Mouse (Mus musculus): Measurements from ENCODE around the gene Tacc2. TPM values are rescaled to one million over a fixed set of nuclear protein-coding genes. Genes with fewer than 3 reads are reported as not detected.

Gene Tacc2
- total RNA-seq, 2 experiments from 2014 or later = 0.30 to 5.0 TPM

DNA sequence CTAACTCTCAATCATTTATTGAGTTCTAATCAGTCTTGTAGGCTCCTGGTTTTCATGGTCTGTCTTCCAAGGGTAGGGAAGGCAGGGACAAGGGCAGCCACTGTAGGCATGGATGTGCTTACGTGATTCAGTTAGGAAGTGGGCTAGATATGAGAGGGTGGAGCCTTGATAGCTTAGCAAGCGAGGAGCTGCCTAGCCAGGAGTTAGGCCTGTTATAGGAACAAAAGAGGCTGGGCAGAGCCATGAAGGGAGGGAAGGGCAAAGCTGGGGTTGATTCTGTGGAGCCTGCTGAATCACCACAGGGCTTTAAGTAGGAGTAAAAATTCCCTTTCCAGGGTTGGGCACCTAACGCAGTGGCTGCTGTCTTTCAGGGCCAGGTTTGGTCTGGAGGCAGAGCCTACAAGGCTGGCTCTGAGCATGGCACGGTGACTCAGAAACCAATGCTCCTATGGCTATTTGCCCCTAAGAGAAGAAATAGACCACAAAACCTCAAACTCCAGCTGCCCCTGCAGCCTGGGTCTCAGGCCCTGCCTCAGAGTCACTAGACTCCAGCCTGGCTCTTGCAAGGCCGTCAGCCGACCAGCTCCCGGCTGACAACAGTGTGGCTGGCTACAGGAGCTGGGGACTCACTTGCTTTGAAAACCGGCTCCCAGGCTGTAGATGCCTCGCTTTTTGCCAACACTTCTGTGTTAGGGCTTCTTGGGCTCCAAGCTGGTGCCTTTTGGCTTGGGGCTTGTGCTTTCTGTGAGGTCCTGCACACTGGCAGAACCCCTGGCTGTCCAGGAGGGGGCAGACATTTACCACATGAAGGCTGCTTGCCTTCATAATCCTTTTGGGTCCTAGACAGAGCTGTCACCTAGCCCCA, 96.2 kb downstream of the Tacc2 start:
- ATAC-seq (replicated peaks; ENCODE audit: low FRiP score, poor library complexity, severe bottlenecking) = no peak

DNA sequence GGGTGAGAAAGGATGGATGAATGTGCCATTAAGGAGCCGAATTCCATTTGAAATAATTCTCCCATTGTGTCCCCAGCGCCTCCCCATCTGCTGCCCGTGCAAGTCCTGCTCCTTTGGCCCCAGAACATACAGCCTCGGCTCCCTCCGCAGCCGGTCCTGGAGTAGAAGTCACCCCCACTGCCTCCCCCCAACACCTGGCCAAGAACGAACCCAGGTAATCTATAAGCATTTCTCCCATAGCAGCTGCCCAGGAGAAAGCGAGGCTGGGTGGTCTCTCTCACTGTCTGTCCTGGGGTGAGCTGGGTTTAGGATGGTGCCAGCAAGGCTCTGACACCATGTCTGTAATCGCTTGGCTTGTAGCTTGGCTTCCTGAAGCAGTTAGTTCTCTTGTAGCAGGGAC, 97.3 kb downstream of the Tacc2 start:
- no peak for ATAC-seq (replicated peaks; ENCODE audit: low FRiP score, poor library complexity, severe bottlenecking)

DNA sequence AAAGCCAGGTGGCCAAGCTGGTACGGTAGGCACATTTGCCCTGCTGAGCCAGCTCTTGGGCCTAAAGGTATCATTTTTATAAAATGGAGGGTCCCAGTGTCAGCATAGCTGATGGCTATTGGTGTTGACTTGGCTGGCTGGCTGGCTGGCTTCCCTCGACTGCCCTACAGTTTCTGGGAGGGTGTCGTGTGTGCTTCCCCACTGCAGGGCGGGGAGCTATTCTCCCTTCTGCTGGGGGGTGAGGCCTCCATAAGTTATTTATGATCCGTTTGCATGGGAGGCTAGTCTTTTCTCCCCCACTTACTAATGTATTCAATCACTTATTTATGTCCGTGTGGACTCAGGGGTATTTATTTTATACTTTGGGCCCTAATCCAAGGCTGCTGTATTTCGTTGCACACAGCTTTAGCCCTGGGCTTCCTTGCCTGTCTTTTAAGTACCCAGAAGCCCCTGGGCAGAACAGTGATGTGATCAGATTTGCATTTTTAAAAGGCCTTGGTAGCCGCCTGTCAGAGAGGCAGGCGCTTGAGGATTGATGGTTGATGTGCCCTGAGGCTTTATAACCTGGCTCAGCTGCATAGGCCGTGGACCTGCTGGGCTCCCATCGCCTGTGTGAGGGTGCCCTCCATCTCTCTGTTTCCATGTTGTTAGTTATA, 99.8 kb downstream of the Tacc2 start:
- ATAC-seq (replicated peaks; ENCODE audit: low FRiP score, poor library complexity, severe bottlenecking) = no peak

DNA sequence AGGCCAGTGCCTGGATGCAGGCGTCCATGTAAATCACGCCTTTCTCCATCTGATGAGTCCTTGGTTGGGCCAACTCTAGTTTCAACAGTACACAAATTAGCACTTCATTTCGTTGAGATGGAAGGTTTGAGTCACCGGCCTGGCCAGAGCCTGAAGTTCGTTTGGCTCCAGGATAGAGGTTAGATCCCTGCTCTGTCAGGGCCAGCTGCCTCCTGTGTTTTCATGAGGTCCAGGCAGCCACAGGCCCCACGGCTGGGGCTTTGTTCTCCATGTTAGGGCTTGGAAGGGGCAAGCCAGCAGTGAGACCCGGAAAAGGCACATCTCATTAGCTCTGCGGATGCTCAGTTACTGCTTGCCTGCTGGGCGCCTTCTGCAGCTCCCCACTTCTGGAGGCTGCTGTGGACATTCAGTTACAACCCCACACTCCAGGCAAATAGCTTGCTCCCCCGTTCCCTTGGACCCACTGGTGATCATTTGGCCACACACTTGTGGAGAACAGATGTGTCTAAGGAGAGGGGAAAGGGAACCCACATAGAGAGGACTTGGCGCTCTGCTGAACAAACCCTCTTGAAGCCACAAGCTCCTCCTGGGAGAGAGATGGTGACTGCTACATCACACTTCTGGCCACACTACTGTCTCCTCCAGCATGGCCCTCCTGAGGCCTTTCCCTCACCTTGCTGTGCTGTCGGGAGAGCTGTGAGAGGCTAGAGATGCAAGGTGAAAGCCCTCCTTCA, 100.5 kb downstream of the Tacc2 start:
- ATAC-seq (replicated peaks; ENCODE audit: low FRiP score, poor library complexity, severe bottlenecking) = no peak

DNA sequence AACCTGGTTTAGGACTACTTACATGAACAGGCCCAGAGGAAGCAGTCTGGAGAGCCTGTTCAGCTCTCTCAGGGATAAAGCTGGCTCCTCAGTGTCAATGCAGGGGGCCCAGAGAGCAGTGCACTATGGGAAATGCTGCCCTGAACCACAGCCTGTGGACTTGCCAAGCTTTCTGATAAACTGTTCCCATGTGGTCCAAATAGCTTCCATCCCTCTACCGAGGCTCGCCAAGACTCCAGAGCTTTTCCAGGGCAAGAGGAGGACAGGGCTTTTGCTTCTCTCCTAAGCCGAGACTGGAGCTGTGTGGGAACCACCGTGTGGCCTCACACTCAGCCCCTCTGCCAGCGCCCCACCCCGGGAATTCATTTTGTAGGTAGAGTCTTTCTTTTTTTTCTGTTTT, 101.2 kb downstream of the Tacc2 start:
- no peak for ATAC-seq (replicated peaks; ENCODE audit: low FRiP score, poor library complexity, severe bottlenecking)

DNA sequence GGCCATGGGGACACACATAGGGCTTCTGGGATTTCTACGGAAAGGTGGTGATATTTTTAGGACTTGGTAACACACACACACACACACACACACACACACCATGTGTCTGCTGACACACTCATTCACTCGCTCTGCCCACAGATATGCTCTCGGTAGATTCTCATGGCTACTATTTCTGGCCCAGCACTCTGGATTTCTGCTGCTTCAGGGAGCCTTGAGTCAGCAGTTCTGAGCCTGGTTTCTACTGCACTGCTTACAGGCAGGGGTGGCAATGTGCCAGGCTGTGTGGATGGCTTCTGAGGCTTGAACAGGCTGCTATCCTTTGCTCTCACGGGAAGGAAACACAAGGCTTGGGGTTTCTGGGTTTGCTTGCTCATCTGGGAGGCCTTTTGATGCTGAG, 104.6 kb downstream of the Tacc2 start:
- no peak for ATAC-seq (replicated peaks; ENCODE audit: low FRiP score, poor library complexity, severe bottlenecking)

DNA sequence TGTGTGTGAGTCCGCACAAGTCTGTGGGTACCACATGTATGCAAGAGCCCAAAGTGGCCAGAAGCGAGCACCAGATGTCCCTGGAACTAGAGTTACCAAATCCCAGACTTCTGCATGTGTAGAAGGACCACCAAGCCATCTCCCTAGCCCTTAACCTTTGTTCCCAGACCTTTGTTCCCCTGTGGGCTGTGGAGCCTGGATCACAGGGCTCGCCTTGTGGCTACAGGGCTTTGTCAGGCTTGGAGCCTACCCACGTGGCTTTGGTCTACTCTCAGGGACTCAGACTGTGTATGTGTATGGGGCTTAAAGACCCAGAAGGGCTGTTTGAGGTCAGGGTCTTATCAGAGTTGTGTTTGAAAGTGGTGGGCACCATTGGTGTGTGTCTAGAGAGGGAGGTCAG, 111.4 kb downstream of the Tacc2 start:
- ATAC-seq (replicated peaks; ENCODE audit: low FRiP score, poor library complexity, severe bottlenecking) = no peak

DNA sequence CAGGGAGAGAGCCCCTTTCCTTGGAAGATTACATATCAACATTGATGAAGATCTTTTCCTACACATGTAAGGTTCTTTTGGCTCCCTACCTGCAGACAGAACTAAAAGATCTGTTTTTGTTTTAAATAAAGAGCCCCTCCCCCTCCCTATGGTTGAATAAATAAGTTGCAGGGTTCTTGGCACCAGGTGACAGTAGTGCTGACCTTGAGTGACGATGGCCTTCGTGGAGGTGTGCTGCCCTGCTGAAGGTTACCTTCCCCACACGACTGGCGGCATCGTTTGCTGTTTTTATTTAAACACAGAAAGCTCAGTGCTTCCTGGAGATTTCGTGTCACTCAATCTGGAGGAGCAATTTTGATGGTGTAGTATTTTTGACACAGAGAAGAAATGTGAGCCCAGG, 113.6 kb downstream of the Tacc2 start:
- no peak for ATAC-seq (replicated peaks; ENCODE audit: low FRiP score, poor library complexity, severe bottlenecking)

DNA sequence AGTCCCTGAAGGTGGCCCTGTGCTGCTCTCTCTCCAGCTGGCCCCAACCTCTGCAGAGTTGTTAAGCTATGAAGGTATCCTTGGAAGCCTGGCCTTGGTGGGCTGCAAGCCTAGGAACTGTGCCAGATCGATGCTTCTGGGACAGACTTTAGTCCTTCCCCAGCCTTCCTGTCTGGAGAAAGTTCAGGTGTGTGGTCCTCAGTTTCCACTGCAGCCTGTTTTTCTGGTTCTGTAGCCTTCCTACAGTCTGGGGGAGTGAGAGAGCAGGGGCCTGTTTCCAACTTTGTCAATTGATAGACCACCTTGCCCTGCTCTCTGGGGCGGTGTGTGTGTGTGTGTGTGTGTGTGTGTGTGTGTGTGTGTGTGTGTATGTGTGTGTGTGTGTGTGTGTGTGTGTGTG, 114.7 kb downstream of the Tacc2 start:
- no peak for ATAC-seq (replicated peaks; ENCODE audit: low FRiP score, poor library complexity, severe bottlenecking)

DNA sequence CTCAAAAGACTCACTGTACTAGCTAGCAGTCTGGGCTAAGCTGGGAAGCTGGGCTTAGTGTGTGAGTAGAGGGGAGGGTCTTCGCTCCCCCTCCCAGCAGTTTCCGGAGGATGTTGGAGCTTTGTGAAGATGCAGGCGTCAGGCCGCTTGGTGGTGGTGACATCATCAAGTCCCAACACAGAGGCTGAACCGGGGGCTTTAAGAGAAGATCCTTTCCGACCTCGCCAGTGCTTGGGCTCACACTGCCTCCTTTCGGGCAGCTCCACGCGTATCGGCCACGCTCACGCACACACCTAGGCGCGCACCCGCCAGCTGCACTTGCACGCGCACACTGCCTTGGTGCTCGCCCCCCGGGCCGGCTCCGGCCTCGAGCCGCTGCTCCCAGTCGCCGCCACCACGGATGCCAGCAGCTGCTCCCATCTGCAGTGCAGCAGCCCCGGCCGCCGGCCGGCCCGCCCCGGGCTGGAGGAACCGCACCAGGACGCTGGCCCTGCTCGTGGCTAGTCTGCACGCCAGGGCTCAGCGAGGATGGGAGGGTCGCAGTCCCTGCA, 115.2 kb downstream of the Tacc2 start:
- no peak for ATAC-seq (replicated peaks; ENCODE audit: low FRiP score, poor library complexity, severe bottlenecking)

DNA sequence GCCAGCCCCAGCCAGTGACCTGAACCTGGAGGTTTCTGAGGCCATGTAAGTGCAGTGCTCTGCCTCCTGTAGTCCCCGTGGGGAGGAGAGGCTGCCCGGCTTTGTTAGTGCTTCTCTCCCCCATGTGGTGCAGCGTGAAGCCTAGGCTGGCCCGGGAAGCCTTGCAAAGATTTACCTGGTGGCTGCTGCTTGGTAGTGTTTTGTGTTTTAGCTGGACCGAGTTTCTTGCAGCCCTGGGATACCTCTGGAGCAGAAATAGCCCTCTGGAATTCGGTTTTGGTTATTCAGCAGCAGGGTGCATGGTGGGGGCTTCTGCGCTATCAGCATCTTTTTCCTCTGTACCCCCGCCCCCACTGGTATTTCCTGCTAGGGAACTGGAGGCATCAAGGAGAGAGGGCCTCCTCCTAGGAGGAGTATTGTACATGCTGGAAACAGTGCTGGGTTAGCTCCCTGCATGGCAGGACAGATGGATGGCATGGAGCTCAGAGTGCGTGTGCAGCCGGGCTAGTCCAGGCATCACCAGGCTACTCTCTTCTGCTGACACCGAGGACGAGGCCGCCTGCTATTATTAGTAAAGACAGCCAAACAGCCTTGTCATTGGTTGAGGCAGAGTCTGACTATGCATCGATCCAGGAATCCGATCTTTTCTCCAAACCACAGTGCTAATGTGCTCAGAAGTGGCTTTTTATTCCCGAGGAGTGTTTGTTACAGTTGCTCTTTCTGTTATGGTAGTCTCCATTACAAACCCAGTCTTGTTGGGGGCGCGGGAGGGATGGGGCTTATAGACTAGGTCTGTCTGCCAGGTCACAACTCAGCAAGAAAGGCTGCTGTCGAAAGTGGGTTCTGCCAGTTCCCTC, 115.9 kb downstream of the Tacc2 start:
- ATAC-seq (replicated peaks; ENCODE audit: low FRiP score, poor library complexity, severe bottlenecking) = no peak

DNA sequence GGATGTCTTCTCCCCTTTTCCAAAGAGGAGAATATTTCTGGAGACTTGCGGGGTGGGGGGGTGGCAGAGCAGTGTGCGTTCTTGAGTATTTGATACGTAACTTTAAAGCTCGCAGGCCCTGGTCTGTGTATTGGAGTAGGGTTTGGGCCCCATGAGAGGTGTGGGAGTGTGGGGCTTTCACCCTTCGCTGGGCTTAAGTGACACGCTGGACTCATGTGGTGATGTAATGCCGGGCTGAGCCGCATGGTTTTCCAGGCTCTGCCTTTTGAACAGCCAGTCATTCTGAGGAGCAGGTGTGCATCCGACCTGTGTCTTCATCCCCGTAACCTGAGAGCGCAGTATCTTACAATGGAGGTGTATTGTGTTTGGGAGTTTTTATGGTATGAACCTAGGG, 116.6 kb downstream of the Tacc2 start:
- no peak for ATAC-seq (replicated peaks; ENCODE audit: low FRiP score, poor library complexity, severe bottlenecking)

DNA sequence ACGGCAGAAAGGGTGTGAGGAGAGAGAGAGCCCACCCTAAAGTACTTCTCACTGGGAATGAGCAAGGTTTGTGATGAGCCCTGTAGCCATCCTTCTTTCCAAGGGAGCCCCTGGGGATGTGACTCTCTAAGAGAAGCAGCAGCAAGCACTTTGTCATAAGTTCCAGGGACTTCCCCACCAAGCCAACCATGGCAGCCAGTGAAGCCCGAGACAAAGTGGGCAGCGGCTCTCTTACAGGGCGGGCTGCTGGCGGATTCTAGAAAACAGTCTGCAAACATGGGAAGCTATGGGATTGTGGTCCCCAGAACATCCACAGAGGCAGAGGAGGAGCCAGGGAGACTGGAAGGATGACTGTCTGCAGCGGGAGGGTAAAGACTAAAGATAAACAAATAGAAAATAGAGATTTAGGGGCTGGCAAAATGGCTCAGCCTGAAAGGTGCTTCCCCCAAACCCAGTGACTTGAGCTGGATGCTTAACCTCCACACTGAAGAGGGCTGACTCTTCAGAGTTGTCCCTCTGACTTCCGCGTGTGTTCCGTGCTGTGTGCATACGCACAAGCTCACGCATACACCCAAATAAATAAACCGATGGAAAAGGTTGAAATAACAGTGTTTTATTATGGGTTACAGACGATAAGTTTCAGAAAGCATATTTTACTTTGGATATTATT, 118.6 kb downstream of the Tacc2 start:
- ATAC-seq (replicated peaks; ENCODE audit: low FRiP score, poor library complexity, severe bottlenecking) = no peak

DNA sequence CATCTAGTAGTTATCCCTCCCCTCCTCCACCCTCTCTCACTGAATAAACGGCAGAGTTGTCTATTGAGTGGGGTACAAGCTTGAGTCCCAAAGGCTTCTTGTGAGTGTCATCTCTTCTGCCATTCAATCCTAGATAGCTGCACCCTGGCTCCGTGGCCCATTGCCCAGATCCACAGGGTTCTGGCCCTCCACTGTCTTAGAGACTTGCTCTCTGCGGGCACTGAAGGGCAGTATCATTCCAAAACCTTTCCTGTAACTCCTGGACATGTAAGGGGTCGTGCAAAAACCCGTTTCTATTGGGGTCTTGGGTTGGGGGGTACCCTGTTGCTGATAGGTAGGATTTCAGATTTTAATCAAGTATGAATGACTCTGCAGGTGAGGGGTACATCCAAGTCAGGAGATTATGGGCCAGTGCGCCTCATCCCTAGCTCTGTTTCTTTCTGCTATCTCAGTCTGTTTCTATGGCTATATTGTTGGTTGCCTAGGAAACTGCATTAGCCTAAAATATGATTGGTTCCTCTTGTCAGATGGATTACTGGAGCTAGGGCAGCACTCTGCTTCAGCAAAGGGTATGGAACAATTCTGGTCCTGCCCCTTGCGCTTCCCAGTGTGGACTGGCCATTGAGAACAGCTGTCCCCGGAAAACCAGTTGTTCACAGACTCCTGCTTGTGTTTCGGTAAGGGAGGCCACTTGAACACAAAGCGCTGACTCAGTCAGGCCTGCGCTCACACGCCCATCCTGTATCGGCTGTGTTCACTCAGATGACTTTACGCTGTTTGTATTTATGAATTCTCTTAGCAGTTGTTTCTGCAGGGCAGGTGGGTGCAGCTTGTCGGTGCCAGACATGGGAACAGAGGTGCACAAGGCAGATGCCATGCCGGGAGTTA, 119.4 kb downstream of the Tacc2 start:
- ATAC-seq (replicated peaks; ENCODE audit: low FRiP score, poor library complexity, severe bottlenecking) = no peak

DNA sequence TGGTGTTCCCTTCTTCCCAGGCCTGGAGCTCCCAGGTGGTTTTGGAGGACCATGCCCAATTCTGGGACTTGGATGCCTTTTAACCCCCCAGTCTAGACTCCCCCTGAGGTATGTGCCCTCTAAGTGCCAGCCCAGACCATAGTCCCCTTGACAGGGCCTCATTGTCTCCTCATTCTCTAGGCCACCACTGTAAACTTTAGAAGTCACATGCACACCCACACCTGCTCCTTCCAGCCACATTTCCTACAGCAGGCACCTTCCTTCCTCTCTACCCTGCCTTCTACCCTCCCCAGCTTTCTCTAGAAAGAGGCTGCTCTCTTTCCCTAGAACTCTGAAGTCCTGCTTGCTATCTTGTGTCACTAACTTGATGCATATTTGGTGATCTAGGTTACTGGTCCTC, 121.2 kb downstream of the Tacc2 start:
- ATAC-seq (replicated peaks; ENCODE audit: low FRiP score, poor library complexity, severe bottlenecking) = no peak

DNA sequence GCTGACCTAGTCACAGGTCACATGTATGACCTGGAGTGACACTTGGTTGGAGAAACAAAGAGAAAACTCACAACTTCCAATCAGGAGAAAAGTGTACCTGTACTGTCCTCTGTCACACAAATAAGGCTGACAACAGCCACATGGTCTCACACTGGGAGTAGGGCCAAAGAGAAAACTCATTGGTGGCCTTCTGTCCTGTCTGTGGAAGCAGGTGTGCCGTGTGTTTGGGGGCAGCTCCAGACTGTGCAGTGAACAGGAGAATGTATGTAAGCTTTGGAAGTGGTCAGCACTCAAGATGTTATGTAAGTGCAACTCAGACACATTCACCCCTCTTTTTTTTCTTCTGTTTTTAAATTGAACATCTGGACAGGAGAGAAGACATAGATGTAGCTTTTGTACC, 124.1 kb downstream of the Tacc2 start:
- ATAC-seq (replicated peaks; ENCODE audit: low FRiP score, poor library complexity, severe bottlenecking) = no peak

DNA sequence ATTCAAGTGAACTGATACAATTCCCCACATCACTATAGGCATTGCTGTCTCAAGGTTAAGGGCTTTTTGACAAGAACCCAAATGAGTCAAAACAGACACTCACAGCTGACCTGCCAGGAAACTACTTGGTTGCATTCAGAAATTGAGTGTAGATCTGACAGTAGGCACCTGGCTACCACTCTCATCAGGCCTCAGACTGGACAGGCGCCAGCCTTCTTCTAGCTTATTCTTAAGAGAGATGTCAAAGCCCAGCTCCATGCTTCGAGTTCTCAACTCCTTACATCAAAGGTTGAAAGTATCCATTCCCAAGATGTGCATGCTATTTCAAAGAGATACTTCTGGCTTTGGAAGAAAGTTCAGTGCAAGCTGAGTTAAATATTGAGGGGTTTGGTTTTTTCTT, 128.0 kb downstream of the Tacc2 start:
- no peak for ATAC-seq (replicated peaks; ENCODE audit: low FRiP score, poor library complexity, severe bottlenecking)

DNA sequence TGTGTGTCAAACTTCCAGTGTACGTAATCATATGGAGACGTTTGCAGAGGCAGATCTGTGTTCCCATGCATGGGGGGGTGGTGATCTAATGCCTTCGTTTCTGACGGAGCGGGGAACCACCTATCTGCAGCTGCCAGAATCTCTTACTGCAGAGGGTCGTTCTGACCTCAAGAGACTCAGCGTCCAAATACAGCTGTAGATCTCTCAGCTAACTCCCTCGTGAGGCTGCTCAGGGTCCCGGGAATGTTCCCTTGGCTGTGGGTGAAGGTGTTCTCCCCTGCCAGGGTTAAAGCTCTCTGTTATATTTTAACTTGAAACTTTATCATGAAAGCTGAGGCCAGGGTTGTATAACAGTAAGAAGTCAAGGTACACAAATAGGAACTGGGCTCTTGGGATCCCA, 131.7 kb downstream of the Tacc2 start:
- no peak for ATAC-seq (replicated peaks; ENCODE audit: low FRiP score, poor library complexity, severe bottlenecking)
